In the genomic region with DNA sequence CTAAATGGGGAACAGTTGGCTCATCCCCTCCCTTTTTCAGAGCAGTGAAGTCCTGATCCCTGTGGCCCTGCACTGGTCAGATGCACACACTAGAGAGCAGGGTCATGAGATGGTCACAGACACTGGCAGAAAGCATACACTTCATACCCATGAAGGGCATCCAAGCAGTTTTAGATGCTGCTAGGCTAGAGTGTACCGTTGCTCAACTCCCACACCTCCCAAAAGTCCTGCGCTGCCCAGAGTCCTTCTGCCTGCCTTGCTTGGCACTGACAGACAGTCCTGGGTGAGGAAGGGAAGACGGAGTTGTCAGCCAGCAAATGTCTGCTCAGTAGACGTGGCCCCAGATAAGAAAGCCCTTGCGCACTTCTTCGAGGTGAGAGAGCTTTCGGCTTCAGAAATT, we compare ENCODE assay signal across 14 mouse cellular contexts. TPM values are rescaled to one million over a fixed set of nuclear protein-coding genes. Genes with fewer than 3 reads are reported as not detected.
"Had no signal": no experiment of that assay in that cellular context is flagged by ENCODE, and none has a peak within 500 bp of the region (broad histone marks: within the 10 kb centered on the region; RNA-seq: fewer than 3 reads in every experiment).

No protein-coding gene starts in this region.

- DNase-seq: lung, embryonic 14.5 days; lung, postnatal 10 days; lung, postnatal 4 days; midbrain, embryonic 14.5 days; retina, postnatal 1 day; right cerebral cortex, adult 18-20 months; right cerebral cortex, postnatal 25 days; right cerebral cortex, postnatal 4 days; spleen, adult 18-20 months; thymus, adult 18-20 months; thymus, postnatal 14 days; thymus, postnatal 36 days had no signal

RNA-seq across cellular contexts. Expression of a gene that starts 33.6 kb away (rescaled TPM):
- total RNA-seq: megakaryocyte, adult 5-6 weeks; megakaryocyte-erythroid progenitor cell, adult 5-6 weeks had no signal
